Mouse (Mus musculus) subcutaneous adipose tissue, adult 2 months (tissue): ENCODE data around the gene Slc26a10. TPM values are rescaled to one million over a fixed set of nuclear protein-coding genes. Genes with fewer than 3 reads are reported as not detected.

ENCODE experiments used
- polyA plus RNA-seq: library from polyadenylated mRNA; depleted of rRNA; stranded (reverse); fragments of >200 nt; gene quantifications from 2 replicates; pipeline ENCODE4 v1.2.3, GENCODE M21; 2012; ENCODE audit warnings: low replicate concordance; rRNA removed

Slc26a10 gene
- 2.3 and 4.2 TPM in 2 replicates for polyA plus RNA-seq

GRCm38 (mm10) chr10:127179871-127180694 is at the start of gene Slc26a10:
TSS of gene Slc26a10 (minus strand) at chr10:127180645.

GRCm38 (mm10) chr10:127211414-127211854 is 31.0 kb upstream of the Slc26a10 start, which contains the start of gene Pip4k2c:
TSS of gene Pip4k2c (minus strand) at chr10:127211585.

GRCm38 (mm10) chr10:127195328-127196129 is 15.1 kb upstream of the Slc26a10 start, which contains the start of gene Dtx3:
TSS of gene Dtx3 (minus strand) at chr10:127195728.

GRCm38 (mm10) chr10:127189651-127190381 is 9.4 kb upstream of the Slc26a10 start, which contains the start of gene Arhgef25:
TSS of gene Arhgef25 (minus strand) at chr10:127190083.

GRCm38 (mm10) chr10:127164631-127165353 is 15.7 kb downstream of the Slc26a10 start, which contains the start of gene B4galnt1:
TSS of gene B4galnt1 (plus strand) at chr10:127165225.

Other genes with a start within 250 kb of the Slc26a10 start
- 143 and 242 TPM in 2 replicates for gene Ctdsp2, start 201.9 kb downstream of the Slc26a10 start, polyA plus RNA-seq
- gene Avil, start 179.9 kb downstream of the Slc26a10 start, polyA plus RNA-seq, result 0.09 and 2.4 TPM in 2 replicates
- 43.6 and 44.6 TPM in 2 replicates for gene Tsfm, start 149.8 kb downstream of the Slc26a10 start, polyA plus RNA-seq
- 18.2 and 43.8 TPM in 2 replicates for gene Mettl1, start 139.2 kb downstream of the Slc26a10 start, polyA plus RNA-seq
- 0.13 and 1.5 TPM in 2 replicates for gene Eef1akmt3, start 139.1 kb downstream of the Slc26a10 start, polyA plus RNA-seq
- gene Cyp27b1, start 132.4 kb downstream of the Slc26a10 start, polyA plus RNA-seq, result 0.37 and 0.60 TPM in 2 replicates
- 1.2 and 10.2 TPM in 2 replicates for gene March9, start 120.5 kb downstream of the Slc26a10 start, polyA plus RNA-seq
- gene Cdk4, start 117.1 kb downstream of the Slc26a10 start, polyA plus RNA-seq, result 148 and 541 TPM in 2 replicates
- 121 and 174 TPM in 2 replicates for gene Tspan31, start 110.4 kb downstream of the Slc26a10 start, polyA plus RNA-seq
- gene Agap2, start 105.4 kb downstream of the Slc26a10 start, polyA plus RNA-seq, result 4.8 and 25.1 TPM in 2 replicates
- 95.7 and 99.4 TPM in 2 replicates for gene Os9, start 59.5 kb downstream of the Slc26a10 start, polyA plus RNA-seq
- 9.0 and 26.1 TPM in 2 replicates for gene B4galnt1, start 15.4 kb downstream of the Slc26a10 start, polyA plus RNA-seq
- gene Arhgef25, start 9.4 kb upstream of the Slc26a10 start, polyA plus RNA-seq, result 29.9 and 129 TPM in 2 replicates
- 173 and 346 TPM in 2 replicates for gene Dtx3, start 15.1 kb upstream of the Slc26a10 start, polyA plus RNA-seq
- gene Pip4k2c, start 30.9 kb upstream of the Slc26a10 start, polyA plus RNA-seq, result 38.6 and 48.2 TPM in 2 replicates
- 3.6 and 7.9 TPM in 2 replicates for gene Kif5a, start 82.7 kb upstream of the Slc26a10 start, polyA plus RNA-seq
- 266 and 298 TPM in 2 replicates for gene Dctn2, start 85.7 kb upstream of the Slc26a10 start, polyA plus RNA-seq
- gene Mbd6, start 108.4 kb upstream of the Slc26a10 start, polyA plus RNA-seq, result 31.4 and 44.7 TPM in 2 replicates
- 66.5 and 79.6 TPM in 2 replicates for gene Mars, start 131.1 kb upstream of the Slc26a10 start, polyA plus RNA-seq
- gene Arhgap9, start 141.3 kb upstream of the Slc26a10 start, polyA plus RNA-seq, result 8.7 and 11.8 TPM in 2 replicates
- 4.5 and 159 TPM in 2 replicates for gene Gli1, start 161.3 kb upstream of the Slc26a10 start, polyA plus RNA-seq
- gene Inhbe, start 173.8 kb upstream of the Slc26a10 start, polyA plus RNA-seq, result 0.03 TPM in 1 of 2 replicates, not detected in the other
- gene Inhbc, start 189.8 kb upstream of the Slc26a10 start, polyA plus RNA-seq, result not detected in 2 replicates
- 68.8 and 82.7 TPM in 2 replicates for gene R3hdm2, start 199.7 kb upstream of the Slc26a10 start, polyA plus RNA-seq